Mouse (Mus musculus): Measurements from ENCODE around the gene Fbxl7. TPM values are rescaled to one million over a fixed set of nuclear protein-coding genes. Genes with fewer than 3 reads are reported as not detected.
A peak's percentile ranks its signal among the peaks of the same experiment; 100 is the strongest.
"Not testable (repeated sequence)": the region's sequence is repeated elsewhere in the genome, so short reads cannot be mapped to it uniquely, and the experiment has no call there.

Fbxl7 gene
- polyA plus RNA-seq, 1 experiment from 2014 or later: 14.5 TPM

GRCm38 (mm10) chr15:26799457-26800021, 95.8 kb downstream of the Fbxl7 start:
- H3K4me3 ChIP-seq: no peak overlapping the region
- no peaks in the 10 kb centered on the region for H3K27me3 ChIP-seq (replicated peaks; ENCODE audit: low read depth, poor library complexity, severe bottlenecking)
- H3K9me3 ChIP-seq: no peaks in the 10 kb centered on the region
- H3K36me3 ChIP-seq (replicated peaks): no peaks in the 10 kb centered on the region
- DNase-seq (ENCODE audit: low spot score): no peak
- WGBS: 80% methylated on average over 3 of the region's 3 CpGs
- peaks cover 14% of the 10 kb centered on the region; the same call in 1 of the 2 replicates for H3K4me1 ChIP-seq
- H3K27ac ChIP-seq (replicated peaks): no peak overlapping the region

- peaks cover 8% of the 10 kb centered on the region; the same call in 1 of the 2 replicates for H3K4me1 ChIP-seq
- H3K27ac ChIP-seq (replicated peaks): no peak overlapping the region
- H3K36me3 ChIP-seq (replicated peaks): no peaks in the 10 kb centered on the region
- no peak for DNase-seq (ENCODE audit: low spot score)
- WGBS: 78% methylated on average over 2 of the region's 2 CpGs
- no peaks in the 10 kb centered on the region for H3K9me3 ChIP-seq
- no peaks in the 10 kb centered on the region for H3K27me3 ChIP-seq (replicated peaks; ENCODE audit: low read depth, poor library complexity, severe bottlenecking)
- H3K4me3 ChIP-seq: no peak overlapping the region
These were observed 99.4 kb downstream of the Fbxl7 start for GRCm38 (mm10) chr15:26795937-26796336.

GRCm38 (mm10) chr15:26795518-26795917, 99.9 kb downstream of the Fbxl7 start:
- Histone ChIP-seq H3K27ac (replicated peaks) (no peak overlapping the region), H3K4me3 (no peak overlapping the region), H3K9me3 (no peaks in the 10 kb centered on the region), H3K36me3 (replicated peaks) (no peaks in the 10 kb centered on the region), H3K4me1 (peaks cover 8% of the 10 kb centered on the region; the same call in 1 of the 2 replicates), H3K27me3 (replicated peaks; ENCODE audit: low read depth, poor library complexity, severe bottlenecking) (no peaks in the 10 kb centered on the region)
- WGBS: 59% methylated on average over 6 of the region's 6 CpGs
- peak; percentile 30 for DNase-seq (ENCODE audit: low spot score)

- no peak overlapping the region for H3K4me3 ChIP-seq
- WGBS: 87% methylated on average over 6 of the region's 6 CpGs
- no peaks in the 10 kb centered on the region for H3K9me3 ChIP-seq
- H3K4me1 ChIP-seq: no peaks in the 10 kb centered on the region
- H3K36me3 ChIP-seq (replicated peaks): no peaks in the 10 kb centered on the region
- no peak for DNase-seq (ENCODE audit: low spot score)
- H3K27ac ChIP-seq (replicated peaks): no peak overlapping the region
- H3K27me3 ChIP-seq (replicated peaks; ENCODE audit: low read depth, poor library complexity, severe bottlenecking): no peaks in the 10 kb centered on the region
These were observed 108.2 kb downstream of the Fbxl7 start for GRCm38 (mm10) chr15:26787148-26787547.

- Histone ChIP-seq H3K4me1 (no peaks in the 10 kb centered on the region; the same call in 1 of the 2 replicates), H3K9me3 (no peaks in the 10 kb centered on the region), H3K36me3 (replicated peaks) (no peaks in the 10 kb centered on the region), H3K4me3 (no peak overlapping the region), H3K27me3 (replicated peaks; ENCODE audit: low read depth, poor library complexity, severe bottlenecking) (no peaks in the 10 kb centered on the region), H3K27ac (replicated peaks) (no peak overlapping the region)
- WGBS: 73% methylated on average over 3 of the region's 3 CpGs
- DNase-seq (ENCODE audit: low spot score): no peak
These were observed 114.8 kb downstream of the Fbxl7 start for GRCm38 (mm10) chr15:26780557-26780956.

- no peak for DNase-seq (ENCODE audit: low spot score)
- H3K36me3 ChIP-seq (replicated peaks): no peaks in the 10 kb centered on the region
- H3K27me3 ChIP-seq (replicated peaks; ENCODE audit: low read depth, poor library complexity, severe bottlenecking): no peaks in the 10 kb centered on the region
- 58% methylated on average over 4 of the region's 4 CpGs for WGBS
- no peak overlapping the region for H3K27ac ChIP-seq (replicated peaks)
- H3K4me3 ChIP-seq: no peak overlapping the region
- no peaks in the 10 kb centered on the region; the same call in 1 of the 2 replicates for H3K4me1 ChIP-seq
- H3K9me3 ChIP-seq: no peaks in the 10 kb centered on the region
These were observed 116.3 kb downstream of the Fbxl7 start for GRCm38 (mm10) chr15:26779129-26779528.

GRCm38 (mm10) chr15:26775720-26776119, 119.7 kb downstream of the Fbxl7 start:
- Histone ChIP-seq H3K27me3 (replicated peaks; ENCODE audit: low read depth, poor library complexity, severe bottlenecking) (no peaks in the 10 kb centered on the region), H3K4me3 (no peak overlapping the region), H3K9me3 (no peaks in the 10 kb centered on the region), H3K4me1 (no peaks in the 10 kb centered on the region; the same call in 1 of the 2 replicates), H3K36me3 (replicated peaks) (no peaks in the 10 kb centered on the region), H3K27ac (replicated peaks) (no peak overlapping the region)
- no peak for DNase-seq (ENCODE audit: low spot score)

- 97% methylated on average over 2 of the region's 2 CpGs for WGBS
These were observed 120.5 kb downstream of the Fbxl7 start for GRCm38 (mm10) chr15:26774895-26775294.

GRCm38 (mm10) chr15:26761651-26762050, 133.7 kb downstream of the Fbxl7 start:
- no peak overlapping the region for H3K4me3 ChIP-seq
- DNase-seq (ENCODE audit: low spot score): no peak
- WGBS: 71% methylated on average over 4 of the region's 4 CpGs
- H3K9me3 ChIP-seq: no peaks in the 10 kb centered on the region
- no peaks in the 10 kb centered on the region for H3K27me3 ChIP-seq (replicated peaks; ENCODE audit: low read depth, poor library complexity, severe bottlenecking)
- no peaks in the 10 kb centered on the region for H3K36me3 ChIP-seq (replicated peaks)
- H3K27ac ChIP-seq (replicated peaks): no peak overlapping the region
- peaks cover 4% of the 10 kb centered on the region; the same call in 1 of the 2 replicates for H3K4me1 ChIP-seq

More at GRCm38 (mm10) chr15:26774895-26775294, 120.5 kb downstream of the Fbxl7 start:
- Histone ChIP-seq H3K27ac (replicated peaks) (no peak overlapping the region), H3K36me3 (replicated peaks) (no peaks in the 10 kb centered on the region), H3K27me3 (replicated peaks; ENCODE audit: low read depth, poor library complexity, severe bottlenecking) (no peaks in the 10 kb centered on the region), H3K9me3 (no peaks in the 10 kb centered on the region), H3K4me1 (no peaks in the 10 kb centered on the region; the same call in 1 of the 2 replicates), H3K4me3 (no peak overlapping the region)
- no peak for DNase-seq (ENCODE audit: low spot score)

- Histone ChIP-seq H3K27ac (replicated peaks) (no peak overlapping the region), H3K9me3 (no peaks in the 10 kb centered on the region), H3K27me3 (replicated peaks; ENCODE audit: low read depth, poor library complexity, severe bottlenecking) (no peaks in the 10 kb centered on the region), H3K4me1 (no peaks in the 10 kb centered on the region), H3K36me3 (replicated peaks) (no peaks in the 10 kb centered on the region), H3K4me3 (no peak overlapping the region)
- 96% methylated on average over 3 of the region's 3 CpGs for WGBS
- DNase-seq (ENCODE audit: low spot score): no peak
These were observed 146.9 kb downstream of the Fbxl7 start for GRCm38 (mm10) chr15:26748484-26748883.

GRCm38 (mm10) chr15:26732366-26732765, 163.0 kb downstream of the Fbxl7 start:
- no peaks in the 10 kb centered on the region for H3K36me3 ChIP-seq (replicated peaks)
- H3K27me3 ChIP-seq (replicated peaks; ENCODE audit: low read depth, poor library complexity, severe bottlenecking): no peaks in the 10 kb centered on the region
- peaks cover 5% of the 10 kb centered on the region; the same call in 1 of the 2 replicates for H3K4me1 ChIP-seq
- no peak overlapping the region for H3K4me3 ChIP-seq
- WGBS: 47% methylated on average over 2 of the region's 2 CpGs
- H3K9me3 ChIP-seq: no peaks in the 10 kb centered on the region
- H3K27ac ChIP-seq (replicated peaks): no peak overlapping the region
- DNase-seq (ENCODE audit: low spot score): peak; percentile 23

- 86% methylated on average over 2 of the region's 2 CpGs for whole genome bisulfite sequencing
- Histone ChIP-seq H3K27ac (replicated peaks) (no peak overlapping the region), H3K9me3 (no peaks in the 10 kb centered on the region), H3K36me3 (replicated peaks) (no peaks in the 10 kb centered on the region), H3K4me1 (peaks cover 5% of the 10 kb centered on the region; the same call in 1 of the 2 replicates), H3K27me3 (replicated peaks; ENCODE audit: low read depth, poor library complexity, severe bottlenecking) (no peaks in the 10 kb centered on the region), H3K4me3 (no peak overlapping the region)
- no peak for DNase-seq (ENCODE audit: low spot score)
These were observed 164.6 kb downstream of the Fbxl7 start for GRCm38 (mm10) chr15:26730760-26731159.

- WGBS: 89% methylated on average over 6 of the region's 7 CpGs
- H3K27ac ChIP-seq (replicated peaks); H3K9me3 ChIP-seq; DNase-seq (ENCODE audit: low spot score); H3K27me3 ChIP-seq (replicated peaks; ENCODE audit: low read depth, poor library complexity, severe bottlenecking); H3K36me3 ChIP-seq (replicated peaks); H3K4me1 ChIP-seq; H3K4me3 ChIP-seq: not testable (repeated sequence)
These were observed 166.0 kb downstream of the Fbxl7 start for GRCm38 (mm10) chr15:26729341-26729740.

Measured in embryonic facial prominence, embryonic 10.5 days (tissue).